Mouse (Mus musculus) cerebellum, adult 18-20 months (tissue): Measurements from ENCODE around the gene Sim1.

Experiments
- DNase-seq, 2 experiments: peaks; one replicate each; pipeline ENCODE4 v3.0.0; 2021

Sim1 gene

GRCm38 (mm10) chr10:50901601-50902475 is 7.3 kb downstream of the Sim1 start:
- no peak for DNase-seq

DNA sequence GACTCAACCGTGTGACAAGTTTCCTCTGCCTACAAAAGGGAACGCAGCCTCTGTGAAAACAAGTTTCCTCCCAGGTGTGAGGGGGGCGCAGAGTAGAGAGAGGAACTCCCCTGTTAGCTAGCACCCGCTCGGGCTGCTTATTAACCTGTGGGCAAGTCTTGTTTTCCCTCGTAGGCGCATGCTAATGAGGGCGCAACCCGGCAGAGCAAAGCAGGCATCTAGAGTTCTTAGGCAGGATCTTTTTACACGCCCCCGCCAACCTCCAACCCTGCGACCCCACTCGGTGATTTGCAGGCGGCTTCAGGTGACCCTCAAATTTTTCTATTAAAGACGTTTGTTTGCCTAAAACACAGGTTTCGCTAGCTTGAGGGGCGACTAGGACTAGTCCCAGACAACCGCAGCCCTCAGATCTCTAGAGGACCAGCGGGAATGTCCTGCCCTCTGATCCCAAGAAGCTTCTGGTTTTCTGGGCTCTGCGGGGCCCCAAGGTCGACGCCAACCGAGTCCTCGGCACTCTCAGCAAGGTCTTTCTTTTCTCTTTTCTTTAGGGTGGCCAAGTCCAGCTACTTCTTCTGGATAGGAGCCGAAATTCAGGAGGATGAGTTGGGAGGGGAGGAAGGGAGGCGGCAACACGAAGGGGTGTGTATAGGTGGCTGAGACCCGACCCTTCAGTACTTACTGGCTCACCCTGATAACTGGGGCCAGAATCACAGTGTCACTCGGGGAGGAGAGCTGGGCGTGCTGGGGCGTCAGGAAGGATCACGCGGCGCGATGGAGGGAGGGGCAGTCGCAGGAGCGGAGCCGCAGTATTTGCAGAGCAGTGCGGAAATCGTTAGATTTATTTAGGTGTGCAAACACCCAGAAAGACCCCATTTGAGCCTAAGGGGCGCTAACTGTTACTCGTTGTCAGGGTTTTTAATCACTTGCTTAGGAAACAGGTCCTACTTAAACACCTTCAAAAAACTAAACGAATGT is 8.5 kb downstream of the Sim1 start:
- no peak for DNase-seq

DNA sequence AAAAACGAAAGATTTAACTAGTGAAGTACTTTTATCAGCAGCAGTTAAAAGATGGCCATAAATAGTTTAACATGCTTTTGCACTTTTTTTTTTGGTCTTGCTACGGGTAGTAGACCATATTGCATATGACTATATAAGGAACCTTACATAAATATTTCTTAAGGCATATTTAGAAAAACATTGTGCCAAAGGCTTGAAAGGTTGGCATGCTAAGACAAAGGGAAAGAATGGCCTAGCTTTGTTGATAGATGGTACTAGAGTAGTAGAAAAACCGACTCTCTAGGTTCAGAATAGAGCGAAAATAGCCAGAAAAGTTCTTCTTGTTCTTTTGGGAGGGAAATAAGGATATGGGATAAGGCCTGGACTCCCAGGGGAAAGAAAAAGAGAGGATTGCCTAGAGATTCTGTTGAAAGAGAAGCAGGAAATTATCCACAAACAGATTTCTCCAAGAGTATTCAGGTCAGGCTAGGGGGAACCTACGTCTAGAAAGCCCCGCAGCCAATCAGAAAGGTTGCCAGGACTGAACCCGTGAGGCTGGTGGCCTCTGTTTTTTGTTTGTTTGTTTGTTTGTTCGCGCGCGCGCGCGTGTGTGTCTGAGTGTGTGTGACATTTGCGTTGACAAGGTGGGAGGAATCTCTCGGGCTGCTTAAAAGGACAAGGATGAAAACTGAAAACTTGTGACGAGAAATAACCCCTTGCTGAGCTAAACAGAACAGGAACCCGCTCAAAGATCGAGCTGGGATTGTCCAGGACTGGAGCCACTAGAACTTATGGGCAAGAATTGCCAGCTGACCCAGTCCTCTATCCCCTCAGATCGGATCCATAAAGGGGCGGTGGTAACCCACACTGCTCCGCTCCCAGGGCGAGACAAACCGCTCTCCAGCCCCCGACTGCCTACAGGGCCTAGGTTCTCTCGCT is 9.6 kb downstream of the Sim1 start:
- no peak for DNase-seq

GRCm38 (mm10) chr10:50904764-50905701 is 10.5 kb downstream of the Sim1 start:
- no peak for DNase-seq

DNA sequence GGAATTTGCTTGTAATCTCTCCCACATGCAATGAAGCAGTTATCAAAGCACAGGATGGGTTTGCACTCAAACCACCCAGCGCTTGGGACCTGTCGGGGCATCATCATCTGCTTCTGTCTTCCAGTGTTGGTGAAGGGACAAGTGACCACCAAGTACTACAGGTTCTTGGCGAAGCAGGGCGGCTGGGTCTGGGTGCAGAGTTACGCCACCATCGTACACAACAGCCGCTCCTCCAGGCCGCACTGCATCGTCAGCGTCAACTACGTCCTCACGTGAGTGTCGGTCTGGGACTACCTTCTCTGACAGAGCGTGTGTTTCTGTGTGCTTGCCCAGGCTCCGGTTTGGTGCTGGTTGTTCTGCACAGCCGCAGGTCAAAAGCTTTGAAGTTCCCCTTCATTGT is 15.8 kb downstream of the Sim1 start:
- DNase-seq: no peak

- DNase-seq: no peak
These were observed 16.4 kb downstream of the Sim1 start for GRCm38 (mm10) chr10:50910861-50911410.

DNA sequence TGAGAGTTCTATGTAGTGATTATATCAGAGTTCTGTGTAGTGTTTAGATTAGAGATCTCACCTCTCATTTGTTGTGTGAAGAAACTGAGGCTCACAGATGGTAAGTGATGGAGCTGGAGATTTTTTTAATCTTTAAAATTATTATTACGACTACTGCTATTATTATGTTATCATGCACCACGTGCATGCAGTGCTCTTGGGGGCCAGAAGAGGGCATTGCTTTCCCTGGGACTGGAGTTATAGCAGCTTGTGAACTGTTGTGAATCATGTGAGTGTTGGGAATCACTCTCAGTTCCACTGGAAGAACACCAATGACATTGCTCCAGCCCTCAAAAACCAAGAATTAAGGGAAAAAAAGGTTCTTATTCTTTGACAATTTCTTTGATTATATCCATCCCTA is 21.1 kb downstream of the Sim1 start:
- DNase-seq: no peak

DNA sequence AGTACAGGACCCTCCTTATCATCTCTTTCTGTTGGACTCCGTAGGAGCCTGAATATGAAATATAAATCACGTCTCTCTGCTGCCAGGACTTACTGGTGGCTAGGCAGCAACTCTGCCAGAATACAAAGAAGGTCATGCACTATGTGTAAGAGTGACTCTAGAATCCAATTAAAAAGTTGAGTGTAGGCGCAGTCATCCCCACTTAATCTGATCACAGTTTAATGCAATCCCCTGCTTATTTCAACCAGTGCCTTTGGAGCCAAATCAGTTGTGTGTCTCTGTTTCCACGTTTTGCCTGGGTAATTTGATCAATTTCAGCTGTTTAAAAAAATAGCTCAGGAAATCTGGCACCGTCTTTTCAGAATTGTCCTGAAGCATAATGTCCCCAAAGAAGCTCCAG is 34.7 kb downstream of the Sim1 start:
- no peak for DNase-seq

GRCm38 (mm10) chr10:50935673-50936072 is 41.1 kb downstream of the Sim1 start:
- no peak for DNase-seq

- no peak for DNase-seq
These were observed 79.1 kb downstream of the Sim1 start for GRCm38 (mm10) chr10:50973625-50974024.

DNA sequence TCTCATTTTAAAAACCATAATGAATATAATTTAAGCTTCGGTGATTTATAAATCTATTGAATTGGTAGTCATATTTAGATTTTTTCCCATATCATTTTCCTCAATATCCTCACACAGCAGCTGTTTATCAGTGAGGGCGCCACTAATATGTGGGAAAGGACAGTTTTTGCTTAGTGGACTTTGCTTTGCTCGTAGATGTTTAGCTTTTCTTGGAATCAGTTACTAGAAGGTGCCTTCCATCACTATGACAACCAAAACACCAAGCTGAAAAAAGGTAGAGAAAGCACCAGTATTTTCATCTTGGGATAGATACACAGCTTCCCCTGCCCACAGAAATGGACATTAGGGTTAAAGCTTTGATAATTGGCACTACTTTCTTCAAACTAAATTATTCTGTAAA is 87.3 kb downstream of the Sim1 start:
- DNase-seq: no peak

DNA sequence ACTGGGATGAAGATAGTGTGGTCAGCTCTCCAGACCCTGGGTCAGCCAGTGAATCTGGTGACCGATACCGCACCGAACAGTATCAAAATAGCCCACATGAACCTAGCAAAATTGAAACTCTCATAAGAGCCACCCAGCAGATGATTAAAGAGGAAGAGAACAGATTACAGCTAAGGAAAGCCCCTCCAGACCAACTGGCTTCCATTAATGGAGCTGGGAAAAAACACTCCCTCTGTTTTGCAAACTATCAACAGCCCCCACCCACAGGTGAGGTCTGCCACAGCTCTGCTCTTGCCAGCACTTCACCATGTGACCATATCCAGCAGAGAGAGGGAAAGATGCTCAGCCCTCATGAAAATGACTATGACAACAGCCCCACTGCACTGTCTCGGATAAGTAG is 89.1 kb downstream of the Sim1 start:
- DNase-seq: no peak

DNA sequence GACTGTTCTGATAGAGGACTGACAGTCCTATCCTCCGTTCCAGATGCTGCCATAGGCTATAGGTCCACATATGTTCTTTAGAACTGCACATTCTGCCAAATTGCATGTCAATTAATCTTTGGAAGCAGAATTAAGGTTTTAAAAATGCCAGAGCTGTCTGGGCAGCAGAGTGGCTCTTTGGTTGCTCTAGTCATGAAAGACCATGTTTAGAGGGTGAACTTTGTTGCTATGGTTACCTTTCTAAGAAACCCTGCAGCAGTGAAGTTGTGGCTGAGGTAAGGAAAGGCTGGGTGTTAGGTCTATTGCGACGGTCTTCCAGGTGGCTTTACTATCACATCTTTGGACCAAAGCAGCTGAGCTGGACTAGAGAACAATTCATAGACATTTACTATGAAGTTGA is 113.2 kb downstream of the Sim1 start:
- DNase-seq: no peak

DNA sequence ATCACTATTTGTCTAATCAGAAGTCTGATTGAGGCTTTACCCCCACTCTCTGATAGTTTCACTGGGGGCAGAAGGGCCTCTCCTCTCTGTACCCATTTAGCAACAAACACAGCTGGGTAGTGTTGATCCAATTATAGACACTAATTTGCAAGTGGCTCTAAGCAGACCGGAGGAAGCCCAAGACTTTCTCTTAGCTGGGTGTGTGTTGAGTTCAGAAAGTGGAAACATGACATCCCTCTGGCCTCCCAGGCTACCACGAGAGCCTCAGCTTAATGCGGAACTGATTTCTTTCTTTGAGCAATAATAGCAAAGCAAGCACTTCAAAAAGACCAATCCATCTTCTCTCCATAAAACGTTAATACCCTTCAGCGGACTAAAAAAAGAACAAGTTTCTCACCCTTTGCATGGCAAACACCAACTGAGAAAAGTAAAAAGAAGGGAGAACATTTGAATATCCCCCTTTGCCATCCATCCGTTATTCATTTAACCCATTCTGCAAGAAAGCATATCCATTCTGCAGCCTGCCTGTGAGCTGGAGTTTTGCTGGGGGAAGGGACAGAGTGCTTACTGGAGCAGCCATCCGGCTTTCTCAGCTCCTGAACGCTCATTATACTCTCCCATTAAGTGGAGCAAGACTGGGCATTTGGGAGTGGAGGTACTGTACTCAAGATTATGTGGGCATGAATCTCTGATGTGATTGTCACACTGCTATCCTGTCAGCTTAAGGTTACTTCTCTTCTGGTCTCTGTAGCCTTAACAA is 117.0 kb downstream of the Sim1 start:
- no peak for DNase-seq

- DNase-seq: no peak
These were observed 120.3 kb downstream of the Sim1 start for GRCm38 (mm10) chr10:51014901-51015300.

GRCm38 (mm10) chr10:51015362-51015761 is 120.8 kb downstream of the Sim1 start:
- DNase-seq: no peak

GRCm38 (mm10) chr10:51023308-51024279 is 129.0 kb downstream of the Sim1 start:
- no peak for DNase-seq
